Comparison of ENCODE assay signal across 12 mouse cellular contexts in the genomic region with DNA sequence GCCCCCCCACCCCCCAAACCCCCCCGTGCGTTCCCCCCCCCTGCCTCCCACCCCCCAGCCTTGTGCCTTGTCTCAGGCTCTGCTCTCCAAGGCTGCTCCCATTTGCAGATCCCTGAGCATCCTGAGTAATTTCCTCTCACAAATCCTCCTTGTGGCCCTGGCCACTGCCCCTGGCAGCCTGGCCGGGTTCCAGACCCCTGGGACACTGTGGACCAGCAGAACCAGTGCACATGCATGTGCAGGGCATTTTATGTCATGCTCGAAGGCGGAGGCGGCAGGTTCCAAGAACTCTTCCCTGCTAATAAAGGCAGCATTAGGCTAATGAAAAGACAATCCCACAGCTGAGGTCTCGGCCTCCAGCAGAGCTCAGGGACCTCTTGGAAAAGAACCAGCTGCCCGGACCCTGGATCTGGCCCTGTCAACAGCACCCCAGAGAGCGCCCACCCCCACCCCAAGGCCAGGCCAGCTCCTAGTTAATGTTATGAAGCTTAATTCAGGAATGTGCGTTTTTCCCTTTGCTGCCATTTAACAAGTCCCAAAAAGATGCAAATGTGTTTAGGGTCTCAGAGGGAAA.
DNase-seq lines count a peak whose midpoint lies in the region; ATAC-seq and TF ChIP-seq lines count a peak whose summit lies in the region.
"Had no signal": no experiment of that assay in that cellular context is flagged by ENCODE, and none has a peak within 500 bp of the region (broad histone marks: within the 10 kb centered on the region; RNA-seq: fewer than 3 reads in every experiment).

No protein-coding gene starts in this region.

- H3K4me1 ChIP-seq in hindbrain, embryonic 10.5 days (replicated peaks): peaks cover 20% of the 10 kb centered on the region
- peaks cover 11% of the 10 kb centered on the region for H3K4me1 ChIP-seq in midbrain, embryonic 12.5 days
- peaks cover 3% of the 10 kb centered on the region; the same call in 1 of the 2 replicates for H3K4me1 ChIP-seq in thymus, adult 2 months (replicated peaks; ENCODE audit: control insufficient read depth, insufficient read depth, low read length)

- H3K36me3 ChIP-seq in hindbrain, embryonic 10.5 days: peaks cover 47% of the 10 kb centered on the region
- H3K36me3 ChIP-seq in midbrain, embryonic 12.5 days: no peaks in the 10 kb centered on the region
- 0 out of 2 replicates have a peak, but pooled peaks cover 5% of the 10 kb centered on the region for H3K36me3 ChIP-seq in thymus, adult 2 months (ENCODE audit: control insufficient read depth, insufficient read depth, low read length)
- H3K36me3 ChIP-seq: kidney, embryonic 15.5 days had no signal

- TF ChIP-seq POLR2A in thymus, adult 2 months (IDR thresholded peaks at IDR 0.05; ENCODE audit: control insufficient read depth, extremely low read depth, insufficient read depth, low read length, poor library complexity): no peak

- H3K4me2 ChIP-seq in midbrain, embryonic 12.5 days (replicated peaks): no peak overlapping the region
- H3K4me2 ChIP-seq: kidney, embryonic 15.5 days had no signal

- no peak overlapping the region for H3K9ac ChIP-seq in midbrain, embryonic 12.5 days (replicated peaks)
- H3K9ac ChIP-seq: kidney, embryonic 15.5 days; liver, embryonic 14.5 days had no signal

- 52% methylated on average over 10 of the region's 10 CpGs for WGBS in hindbrain, embryonic 10.5 days
- whole genome bisulfite sequencing in midbrain, embryonic 12.5 days: 26% methylated on average over 9 of the region's 10 CpGs
- WGBS in thymus, adult 2 months: 78% methylated on average over 10 of the region's 10 CpGs

- intact Hi-C loops in heart, postnatal 36 days (cut with DNase I): no loop called here

- peak overlapping the region; percentile 57 for H3K27ac ChIP-seq in hindbrain, embryonic 10.5 days
- H3K27ac ChIP-seq in midbrain, embryonic 12.5 days (replicated peaks): peak overlapping the region; percentile 71
- no peak overlapping the region for H3K27ac ChIP-seq in thymus, adult 2 months (ENCODE audit: control insufficient read depth, insufficient read depth, low read length)
- H3K27ac ChIP-seq: heart, adult 2 months; kidney, embryonic 15.5 days; liver, embryonic 14.5 days had no signal

- no peak overlapping the region for H3K4me3 ChIP-seq in hindbrain, embryonic 10.5 days
- no peak overlapping the region for H3K4me3 ChIP-seq in midbrain, embryonic 12.5 days
- H3K4me3 ChIP-seq in thymus, adult 2 months (ENCODE audit: control insufficient read depth, insufficient read depth, low read length): no peak overlapping the region
- H3K4me3 ChIP-seq: heart, adult 2 months; kidney, embryonic 15.5 days had no signal

- TF ChIP-seq CTCF in thymus, adult 2 months (IDR thresholded peaks at IDR 0.05; ENCODE audit: borderline replicate concordance, control insufficient read depth, extremely low read depth, insufficient read depth, low read length, poor library complexity): no peak

- DNase-seq in adrenal gland, postnatal 14 days: peak; percentile 42
- DNase-seq in adrenal gland, postnatal 4 days (ENCODE audit: low spot score in 2 of 2): no peak
- peak; percentile 44 for DNase-seq in MN1 (ENCODE audit: low spot score)
- no peak for DNase-seq in hindbrain, embryonic 10.5 days (ENCODE audit: low spot score)
- DNase-seq in thymus, adult 18-20 months: no peak
- DNase-seq in heart, postnatal 36 days: no peak
- no peak for DNase-seq in thymus, adult 2 months
- DNase-seq: heart, adult 2 months; layer of hippocampus, postnatal 36 days had no signal

- peak; percentile 47 for ATAC-seq in midbrain, embryonic 12.5 days (ENCODE audit: low FRiP score, low read depth)

- H3K9me3 ChIP-seq in hindbrain, embryonic 10.5 days: no peaks in the 10 kb centered on the region
- H3K9me3 ChIP-seq in midbrain, embryonic 12.5 days: no peaks in the 10 kb centered on the region
- H3K9me3 ChIP-seq: kidney, embryonic 15.5 days had no signal

- no peaks in the 10 kb centered on the region for H3K27me3 ChIP-seq in hindbrain, embryonic 10.5 days (ENCODE audit: insufficient read depth, poor library complexity, severe bottlenecking)
- H3K27me3 ChIP-seq in midbrain, embryonic 12.5 days: no peaks in the 10 kb centered on the region
- no peaks in the 10 kb centered on the region for H3K27me3 ChIP-seq in thymus, adult 2 months (ENCODE audit: control insufficient read depth, insufficient read depth, low read length)
- H3K27me3 ChIP-seq: kidney, embryonic 15.5 days had no signal

Comparison
In these comparisons a context has a peak if more than half of its experiments do, and no peak if none do; other contexts are left out.
1. DNase-seq: peak in adrenal gland, postnatal 14 days (single experiment) and MN1 (single experiment); none in adrenal gland, postnatal 4 days (0 of 2), hindbrain, embryonic 10.5 days (single experiment), thymus, adult 18-20 months (0 of 2), heart, postnatal 36 days (0 of 2) and thymus, adult 2 months (single experiment).